Mouse (Mus musculus): ENCODE measurements at regions not wholly inside any gene's neighbourhood (a gene's known extent, or its start where the extent isn't known, plus 50 kb on each side); places are given as distances from the start of the nearest gene placed in this dataset.

- TF ChIP-seq CHD2 (IDR thresholded peaks at IDR 0.05; ENCODE audit: low read length) (no peak), ZKSCAN1 (IDR thresholded peaks at IDR 0.05; ENCODE audit: borderline replicate concordance, low read depth, low read length) (no peak), SIN3A (IDR thresholded peaks at IDR 0.05; ENCODE audit: low read length) (no peak), MYC (IDR thresholded peaks at IDR 0.05; ENCODE audit: low read depth, low read length) (no peak), USF1 (IDR thresholded peaks at IDR 0.05; ENCODE audit: low read depth, low read length) (no peak), NELFE (IDR thresholded peaks at IDR 0.05; ENCODE audit: low read depth, low read length) (no peak), MAZ (IDR thresholded peaks at IDR 0.05; ENCODE audit: low read depth, low read length) (no peak), CTCF (conservative IDR thresholded peaks at IDR 0.05 in 1 of 2, IDR thresholded peaks at IDR 0.05 in 1 of 2; ENCODE audit: low read depth in 2 of 2, low read length in 2 of 2) (no peak), E2F4 (IDR thresholded peaks at IDR 0.05; ENCODE audit: insufficient replicate concordance, low read depth, low read length) (no peak), MEF2A (IDR thresholded peaks at IDR 0.05; ENCODE audit: borderline replicate concordance, low read depth, low read length) (no peak), ELF1 (IDR thresholded peaks at IDR 0.05; ENCODE audit: low read depth, low read length) (no peak), JUN (IDR thresholded peaks at IDR 0.05; ENCODE audit: insufficient read depth, low read depth, low read length) (no peak), UBTF (IDR thresholded peaks at IDR 0.05; ENCODE audit: low read depth, low read length) (no peak)
- Histone ChIP-seq H3K4me1 (ENCODE audit: control insufficient read depth in 1 of 2, insufficient read depth in 2 of 2) (peaks cover 0 to 9% of the 10 kb centered on the region in 2 experiments; a peak in 2 of 4 replicates), H3K9ac (ENCODE audit: insufficient read depth, low read depth) (no peak overlapping the region), H3K27me3 (replicated peaks) (no peaks in the 10 kb centered on the region), H3K79me2 (replicated peaks; ENCODE audit: control insufficient read depth, extremely low read depth, insufficient read depth, poor library complexity, severe bottlenecking) (no peaks in the 10 kb centered on the region), H3K9me3 (replicated peaks; ENCODE audit: low read length) (no peaks in the 10 kb centered on the region), H3K4me3 (replicated peaks in 1 of 3; ENCODE audit: low read depth in 2 of 3, low read length in 2 of 3, poor library complexity in 1 of 3) (no peak overlapping the region), H3K27ac (ENCODE audit: insufficient read depth, low read depth) (no peak overlapping the region), H3K36me3 (replicated peaks in 1 of 2; ENCODE audit: control insufficient read depth in 1 of 2, insufficient read depth in 1 of 2, low read length in 1 of 2) (no peaks in the 10 kb centered on the region), H3K4me2 (ENCODE audit: insufficient read depth, low read depth, poor library complexity, severe bottlenecking) (no peak overlapping the region)
- in situ Hi-C loops (cut with MboI; ENCODE audit: low pct_ligation_motif_present, low pct_unique_long_range_greater_than_20kb, low sequenced_read_pairs) = no loop called here
- no peak for DNase-seq (ENCODE audit: extremely low read depth)
- dilution Hi-C loops (cut with MboI; ENCODE audit: extremely low pct_ligation_motif_present, extremely low pct_unique_long_range_greater_than_20kb, low sequenced_read_pairs) = no loop called here
Observed at GRCm38 (mm10) chr3:121102120-121102519, 69.4 kb downstream of the Rwdd3 start.

- no peak for DNase-seq (ENCODE audit: extremely low read depth)
- Histone ChIP-seq H3K4me2 (ENCODE audit: insufficient read depth, low read depth, poor library complexity, severe bottlenecking) (no peak overlapping the region), H3K27me3 (replicated peaks) (no peaks in the 10 kb centered on the region), H3K79me2 (replicated peaks; ENCODE audit: control insufficient read depth, extremely low read depth, insufficient read depth, poor library complexity, severe bottlenecking) (no peaks in the 10 kb centered on the region), H3K4me1 (ENCODE audit: control insufficient read depth in 1 of 2, insufficient read depth in 2 of 2) (peaks cover 0 to 4% of the 10 kb centered on the region in 2 experiments; a peak in 2 of 4 replicates), H3K36me3 (replicated peaks in 1 of 2; ENCODE audit: control insufficient read depth in 1 of 2, insufficient read depth in 1 of 2, low read length in 1 of 2) (no peaks in the 10 kb centered on the region), H3K4me3 (replicated peaks in 1 of 3; ENCODE audit: low read depth in 2 of 3, low read length in 2 of 3, poor library complexity in 1 of 3) (no peak overlapping the region), H3K9ac (ENCODE audit: insufficient read depth, low read depth) (no peak overlapping the region), H3K27ac (ENCODE audit: insufficient read depth, low read depth) (no peak overlapping the region), H3K9me3 (replicated peaks; ENCODE audit: low read length) (no peaks in the 10 kb centered on the region)
- TF ChIP-seq MAFK (IDR thresholded peaks at IDR 0.05; ENCODE audit: insufficient replicate concordance, low read length) (no peak), USF1 (IDR thresholded peaks at IDR 0.05; ENCODE audit: low read depth, low read length) (no peak), ZNF384 (IDR thresholded peaks at IDR 0.05; ENCODE audit: low read depth, low read length) (no peak), EP300 (IDR thresholded peaks at IDR 0.05; ENCODE audit: low read length) (no peak), KAT2A (IDR thresholded peaks at IDR 0.05; ENCODE audit: insufficient replicate concordance, low read length) (no peak), HCFC1 (IDR thresholded peaks at IDR 0.05; ENCODE audit: low read depth, low read length) (no peak), MAX (IDR thresholded peaks at IDR 0.05; ENCODE audit: low read length) (no peak), USF2 (conservative IDR thresholded peaks at IDR 0.05; ENCODE audit: low read depth, low read length) (no peak), POLR2AphosphoS2 (IDR thresholded peaks at IDR 0.05; ENCODE audit: low read depth, low read length) (no peak), IRF4 (IDR thresholded peaks at IDR 0.05; ENCODE audit: low read depth, low read length) (no peak), NELFE (IDR thresholded peaks at IDR 0.05; ENCODE audit: low read depth, low read length) (no peak), UBTF (IDR thresholded peaks at IDR 0.05; ENCODE audit: low read depth, low read length) (no peak), NRF1 (IDR thresholded peaks at IDR 0.05; ENCODE audit: low read depth, low read length) (no peak), MAZ (IDR thresholded peaks at IDR 0.05; ENCODE audit: low read depth, low read length) (no peak), ZC3H11A (IDR thresholded peaks at IDR 0.05; ENCODE audit: low read depth, low read length) (no peak), JUND (conservative IDR thresholded peaks at IDR 0.05; ENCODE audit: low read depth, low read length) (no peak)
- dilution Hi-C loops (cut with MboI; ENCODE audit: extremely low pct_ligation_motif_present, extremely low pct_unique_long_range_greater_than_20kb, low sequenced_read_pairs) (no loop called here), in situ Hi-C loops (cut with MboI; ENCODE audit: low pct_ligation_motif_present, low pct_unique_long_range_greater_than_20kb, low sequenced_read_pairs) (no loop called here)
Observed at GRCm38 (mm10) chr3:121100211-121100860, 71.2 kb downstream of the Rwdd3 start.
